Mouse (Mus musculus) right cerebral cortex, postnatal 36 days (tissue): ENCODE data around the gene Tmem216.
A peak's percentile ranks its signal among the peaks of the same experiment; 100 is the strongest.

Experiments
- DNase-seq, 2 experiments: peaks; one replicate each; pipeline ENCODE4 v3.0.0; 2022; ENCODE audit warnings: low spot score in 2 of 2, mixed read lengths in 1 of 2

Tmem216 gene

GRCm38 (mm10) chr19:10555624-10556510, at the start of gene Tmem216:
Tmem216 (minus strand) TSS chr19:10556238.
- peak; percentile 81 to 82 for DNase-seq

GRCm38 (mm10) chr19:10605293-10605900, 49.4 kb upstream of the Tmem216 start, which contains the start of the genes Ddb1 and Tkfc:
Ddb1 (plus strand) TSS chr19:10605327.
Tkfc (minus strand) TSS chr19:10605654.
- peak; percentile 97 to 98 for DNase-seq

- DNase-seq, result no peak
Measured at GRCm38 (mm10) chr19:10604534-10604933, 48.5 kb upstream of the Tmem216 start.

GRCm38 (mm10) chr19:10603660-10604523, 47.9 kb upstream of the Tmem216 start:
- DNase-seq, result no peak

GRCm38 (mm10) chr19:10602787-10603186, 46.7 kb upstream of the Tmem216 start:
- DNase-seq, result peak; percentile 79 to 85

GRCm38 (mm10) chr19:10602247-10602769, 46.3 kb upstream of the Tmem216 start:
- no peak for DNase-seq

- no peak for DNase-seq
Measured at GRCm38 (mm10) chr19:10599648-10600047, 43.6 kb upstream of the Tmem216 start.

- no peak for DNase-seq
Measured at GRCm38 (mm10) chr19:10598188-10598587, 42.1 kb upstream of the Tmem216 start.

GRCm38 (mm10) chr19:10591659-10592377, 35.8 kb upstream of the Tmem216 start:
- no peak for DNase-seq

GRCm38 (mm10) chr19:10590301-10590700, 34.3 kb upstream of the Tmem216 start:
- no peak for DNase-seq

- DNase-seq, result no peak
Measured at GRCm38 (mm10) chr19:10589127-10589857, 33.3 kb upstream of the Tmem216 start.

- no peak for DNase-seq
Measured at GRCm38 (mm10) chr19:10587231-10587630, 31.2 kb upstream of the Tmem216 start.

- DNase-seq, result no peak
Measured at GRCm38 (mm10) chr19:10585112-10585511, 29.1 kb upstream of the Tmem216 start.

- no peak for DNase-seq
Measured at GRCm38 (mm10) chr19:10583550-10584146, 27.6 kb upstream of the Tmem216 start.

- no peak for DNase-seq
Measured at GRCm38 (mm10) chr19:10581984-10582383, 25.9 kb upstream of the Tmem216 start.

GRCm38 (mm10) chr19:10580761-10581160, 24.7 kb upstream of the Tmem216 start:
- no peak for DNase-seq

- no peak for DNase-seq
Measured at GRCm38 (mm10) chr19:10580102-10580501, 24.1 kb upstream of the Tmem216 start.

GRCm38 (mm10) chr19:10576690-10577561, 20.9 kb upstream of the Tmem216 start, which contains the start of the genes Cyb561a3 and Tmem138:
Cyb561a3 (plus strand) TSS chr19:10577172.
Tmem138 (minus strand) TSS chr19:10577362.
- peak; percentile 89 to 94 for DNase-seq

- DNase-seq, result no peak
Measured at GRCm38 (mm10) chr19:10569627-10570026, 13.6 kb upstream of the Tmem216 start.
